Mouse (Mus musculus): ENCODE data around the gene Smg6.

Smg6 gene

DNA sequence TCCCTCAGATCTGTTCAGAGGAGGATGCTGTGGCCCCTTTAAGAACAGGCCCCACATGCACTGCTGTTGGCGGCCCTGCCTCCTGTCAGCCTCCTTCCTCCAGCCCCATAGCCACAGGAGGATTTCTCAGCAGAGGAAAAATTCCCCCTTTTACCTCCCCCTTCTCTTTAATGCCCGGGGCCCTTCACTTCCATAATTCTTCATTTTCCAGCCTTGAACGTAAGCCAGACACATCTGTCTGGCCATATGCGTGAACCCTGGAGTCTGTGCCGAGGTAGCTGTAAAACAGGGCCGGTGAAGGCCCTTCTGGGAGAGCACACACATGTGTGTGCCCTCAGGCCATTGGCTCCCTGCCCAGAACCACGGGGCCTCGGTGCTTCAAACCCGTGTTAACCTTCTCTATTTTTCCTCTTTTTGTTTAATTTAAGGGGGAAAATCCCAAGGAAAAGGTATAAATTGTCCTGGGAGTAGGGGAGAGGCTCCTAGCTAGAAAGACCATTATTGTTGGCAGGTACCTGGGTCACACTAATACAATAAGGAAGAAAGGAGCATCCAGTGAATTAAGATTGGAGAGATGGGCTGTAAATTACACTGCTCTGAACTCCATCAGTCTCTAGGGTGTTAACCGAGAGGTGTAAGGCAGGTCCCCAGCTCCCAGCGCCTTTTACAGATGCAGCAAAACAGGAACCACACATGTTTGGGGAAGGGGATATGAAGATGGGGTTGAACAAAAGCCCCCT is 221.7 kb downstream of the Smg6 start:
- peak; percentile 73 for DNase-seq (ENCODE audit: low spot score)

DNA sequence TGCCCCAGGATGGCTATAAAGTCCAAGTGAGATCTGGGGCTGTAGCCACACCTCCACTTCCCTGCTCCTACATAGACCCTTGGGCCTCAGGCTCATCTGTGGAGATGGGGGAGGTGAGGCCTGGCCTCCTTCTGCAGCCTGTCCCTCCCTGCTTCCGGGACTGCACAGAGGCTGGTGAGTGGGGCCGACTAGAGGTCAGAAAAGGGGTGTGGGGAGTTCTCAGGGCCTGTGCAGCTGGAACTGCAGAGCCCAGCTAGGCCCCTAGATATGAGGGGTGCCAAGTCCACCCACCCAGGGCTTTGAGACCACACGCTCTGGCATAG is 222.2 kb downstream of the Smg6 start:
- peak; percentile 45 for DNase-seq (ENCODE audit: low spot score)

DNA sequence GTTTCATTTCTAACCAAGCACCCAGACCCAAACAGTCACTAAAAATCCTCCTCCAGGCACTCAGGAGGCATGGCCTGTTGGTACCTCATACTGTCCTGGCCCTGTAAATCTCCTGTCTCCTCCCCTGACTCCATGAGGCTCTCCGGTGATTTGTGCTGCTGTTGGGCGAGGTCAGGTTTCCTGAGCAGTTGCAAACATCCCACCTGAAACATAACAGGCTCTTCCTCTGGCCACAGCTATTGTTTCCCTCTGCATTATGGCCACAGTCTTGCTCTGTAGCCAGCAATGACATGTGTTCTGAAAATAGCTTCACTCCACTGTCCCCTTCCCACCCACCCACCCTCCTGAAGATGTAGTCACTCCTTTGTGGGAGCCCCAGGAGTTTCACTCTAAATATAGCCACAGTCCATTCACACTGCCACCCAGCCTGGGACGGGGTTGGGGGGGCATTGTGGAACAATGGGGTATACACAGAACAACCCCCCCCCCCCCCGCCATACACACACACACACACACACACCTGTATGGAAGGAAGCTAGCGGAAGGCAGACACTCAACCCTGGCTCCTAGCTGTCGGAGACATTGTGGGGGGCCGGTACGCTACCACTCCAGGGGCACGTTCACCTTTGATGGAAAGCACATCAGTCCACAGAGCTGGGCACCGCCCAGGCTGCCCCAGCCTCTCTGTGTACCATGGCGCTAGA is 222.9 kb downstream of the Smg6 start:
- peak; percentile 39 for DNase-seq (ENCODE audit: low spot score)

DNA sequence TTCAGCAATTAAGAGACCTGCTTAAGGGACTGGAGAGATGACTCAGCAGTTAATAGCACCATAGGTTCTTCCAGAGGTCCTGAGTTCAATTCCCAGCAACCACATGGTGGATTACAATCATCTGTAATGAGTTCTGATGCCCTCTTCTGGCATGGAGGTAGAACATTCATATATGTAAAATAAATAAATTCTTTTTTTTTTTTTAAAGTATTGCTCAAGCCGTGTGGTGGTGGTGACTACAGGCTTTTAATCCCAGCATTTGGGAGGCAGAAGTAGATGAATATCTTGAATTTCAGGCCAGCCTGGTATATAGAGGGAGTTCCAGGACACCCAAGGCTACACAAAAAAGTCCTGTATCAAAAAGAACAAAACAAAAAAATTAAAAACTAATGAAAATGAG is 224.7 kb downstream of the Smg6 start:
- DNase-seq (ENCODE audit: low spot score), result no peak

DNA sequence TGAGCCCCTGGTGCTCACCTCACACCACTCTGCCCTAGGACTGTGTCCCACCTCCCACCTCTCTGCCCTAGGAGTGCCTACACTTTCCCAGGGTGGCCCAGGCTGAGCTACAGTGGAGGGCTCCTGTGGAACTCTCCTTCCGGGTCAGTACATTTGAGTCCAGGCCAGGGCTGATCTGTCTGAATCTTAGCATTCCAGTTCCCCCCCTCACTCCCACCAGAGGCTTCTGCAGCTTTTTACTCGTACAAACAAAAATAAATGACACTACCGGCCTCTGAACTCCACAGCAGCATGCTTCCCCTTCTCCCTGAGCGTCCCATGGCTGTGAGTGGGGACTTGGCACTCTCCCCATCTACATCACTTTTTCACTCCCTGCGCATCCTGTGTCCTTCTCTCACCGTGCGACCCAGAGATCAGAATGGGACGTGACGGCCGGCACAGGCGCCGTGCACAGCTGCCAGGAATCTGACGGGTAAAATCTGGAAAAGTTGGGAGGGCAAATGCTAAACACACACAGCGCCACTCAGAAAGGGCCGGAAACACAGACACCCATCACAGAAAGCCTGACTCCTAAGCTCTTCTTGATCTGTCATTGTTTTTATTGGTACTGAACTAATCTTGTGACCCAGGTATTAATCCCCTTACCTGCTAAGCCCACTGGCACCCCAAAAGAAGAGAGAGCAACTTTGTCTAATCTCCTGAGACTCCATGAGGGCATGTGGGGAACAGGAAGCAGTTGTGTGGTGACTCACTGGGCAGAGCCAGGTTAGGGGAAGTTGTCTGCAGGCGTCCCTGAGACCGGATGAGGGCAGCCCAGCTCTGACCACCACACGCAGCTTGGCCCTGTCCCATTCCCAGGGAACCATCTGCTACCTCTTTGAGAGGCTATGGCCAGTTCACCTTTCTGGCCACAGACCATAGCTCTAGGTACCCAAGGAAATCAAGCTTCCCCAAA is 227.3 kb downstream of the Smg6 start:
- peak; percentile 49 for DNase-seq (ENCODE audit: low spot score)

DNA sequence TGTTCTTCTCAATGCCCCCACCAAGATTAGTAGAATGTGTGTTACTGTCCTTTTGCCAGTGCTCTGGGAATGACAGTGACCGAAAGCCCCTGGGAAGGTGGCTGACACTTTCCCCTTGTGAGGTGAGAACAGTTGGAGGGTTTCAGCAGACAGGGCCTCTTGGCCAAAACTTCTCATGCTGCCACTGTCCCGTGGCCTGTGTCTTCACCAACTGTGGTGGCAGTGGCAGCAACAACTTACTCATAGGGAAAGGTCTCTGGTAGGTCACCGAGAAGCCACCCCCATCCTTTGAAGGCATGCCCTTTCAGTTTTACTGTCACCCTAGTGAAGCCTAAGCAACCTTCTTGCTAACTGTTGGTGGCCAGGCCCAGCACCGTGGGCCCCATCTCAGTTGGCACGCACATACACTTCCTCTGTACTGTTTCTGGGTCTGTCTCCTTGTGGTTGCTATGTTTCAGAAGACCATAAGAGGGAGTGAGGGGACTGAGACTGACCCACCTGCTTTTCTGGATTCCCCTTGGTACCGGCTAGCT is 228.5 kb downstream of the Smg6 start:
- DNase-seq (ENCODE audit: low spot score), result peak; percentile 32

DNA sequence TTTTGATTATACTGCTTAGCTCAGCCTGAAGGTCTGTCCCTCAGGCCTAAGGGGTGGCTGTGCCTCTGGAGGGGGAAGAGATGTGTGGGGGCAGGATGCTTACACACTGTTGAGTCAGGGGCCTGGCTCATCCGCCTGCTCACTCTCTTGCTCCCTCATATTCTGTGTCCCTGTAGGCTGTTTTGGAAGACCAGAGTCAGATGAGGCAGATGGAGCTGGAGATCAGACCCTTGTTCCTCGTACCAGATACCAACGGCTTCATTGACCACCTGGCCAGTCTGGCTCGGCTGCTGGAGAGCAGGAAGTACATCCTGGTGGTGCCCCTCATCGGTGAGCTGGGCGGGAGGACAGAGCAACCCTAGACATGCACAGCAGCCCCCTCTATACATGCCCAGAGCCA is 230.4 kb downstream of the Smg6 start:
- peak; percentile 45 for DNase-seq (ENCODE audit: low spot score)

DNA sequence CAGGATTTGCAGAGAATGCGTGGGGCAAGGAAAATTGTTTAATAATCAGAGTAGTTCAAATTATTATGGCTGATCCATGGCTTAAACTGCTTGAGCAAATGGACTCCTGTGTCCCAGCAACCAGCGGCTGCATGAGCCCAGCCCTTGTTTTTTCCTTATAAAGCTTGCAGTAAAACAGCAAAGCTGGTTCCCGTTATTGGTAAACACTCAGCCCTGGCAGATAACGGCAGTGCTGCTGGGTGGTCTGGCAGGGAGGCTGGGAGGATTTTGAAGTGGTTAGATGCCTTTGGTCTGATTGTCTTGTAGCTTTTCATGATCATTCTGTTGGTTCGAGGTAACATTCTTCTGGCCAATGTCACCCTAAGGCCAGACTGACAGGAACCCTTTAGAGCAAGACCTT is 230.8 kb downstream of the Smg6 start:
- peak; percentile 42 for DNase-seq (ENCODE audit: low spot score)

DNA sequence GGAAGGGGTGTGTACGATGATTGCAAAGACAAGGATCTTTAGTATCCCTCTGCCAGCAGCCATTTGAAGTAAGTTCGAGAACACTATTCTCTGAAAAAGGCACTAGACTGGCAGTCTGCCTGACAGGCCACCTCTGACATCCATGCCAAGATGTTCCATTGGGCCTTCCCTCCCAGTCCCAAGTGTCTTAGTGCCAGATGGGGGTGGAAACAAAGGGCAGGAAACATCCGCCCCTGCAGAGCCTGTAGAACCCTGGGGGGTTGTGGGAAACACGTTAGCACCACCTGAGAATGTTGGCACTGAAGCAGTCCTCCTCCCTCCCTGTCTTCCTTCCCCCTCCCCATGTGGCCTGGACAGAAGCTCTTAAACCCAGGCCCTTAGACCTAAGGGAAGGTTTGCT is 231.4 kb downstream of the Smg6 start:
- peak; percentile 39 for DNase-seq (ENCODE audit: low spot score)

DNA sequence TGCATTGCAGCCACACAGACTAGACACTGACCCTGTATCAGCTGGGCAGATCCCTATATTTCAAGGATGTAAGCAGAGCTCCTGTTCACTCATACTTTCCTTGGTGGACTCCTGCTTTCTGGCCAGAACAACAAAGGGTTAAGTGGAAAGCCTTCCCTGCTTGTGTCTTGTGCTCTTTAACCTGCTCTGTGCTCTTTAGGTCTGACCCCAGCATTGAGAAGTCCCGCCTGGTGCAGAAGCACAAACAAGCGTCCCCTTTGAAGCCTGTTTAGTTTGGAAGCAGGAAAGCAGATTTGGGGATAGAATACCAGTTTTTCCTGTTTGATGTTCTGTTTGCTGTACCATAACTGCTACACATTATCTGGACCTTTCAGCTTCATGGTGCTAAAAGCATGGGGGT is 232.3 kb downstream of the Smg6 start:
- no peak for DNase-seq (ENCODE audit: low spot score)

DNA sequence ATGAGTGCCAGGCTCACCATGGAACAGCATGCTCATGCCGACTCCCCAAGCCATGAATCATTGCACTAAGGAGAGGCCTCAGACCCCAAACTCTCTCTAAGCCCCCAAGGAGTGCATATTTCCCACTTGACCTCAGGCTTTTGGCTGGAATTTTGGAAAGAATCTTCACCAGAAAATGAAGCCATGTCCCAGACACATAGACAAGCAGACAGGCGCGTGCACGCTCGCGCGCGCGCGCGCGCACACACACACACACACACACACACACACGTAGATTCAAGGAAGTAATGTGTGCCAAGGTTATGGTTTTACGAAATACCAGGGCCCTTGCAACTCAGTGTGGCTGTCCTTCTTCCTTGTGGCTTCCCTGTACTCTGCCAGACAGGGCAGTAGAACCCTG is 232.8 kb downstream of the Smg6 start:
- peak; percentile 41 for DNase-seq (ENCODE audit: low spot score)

DNA sequence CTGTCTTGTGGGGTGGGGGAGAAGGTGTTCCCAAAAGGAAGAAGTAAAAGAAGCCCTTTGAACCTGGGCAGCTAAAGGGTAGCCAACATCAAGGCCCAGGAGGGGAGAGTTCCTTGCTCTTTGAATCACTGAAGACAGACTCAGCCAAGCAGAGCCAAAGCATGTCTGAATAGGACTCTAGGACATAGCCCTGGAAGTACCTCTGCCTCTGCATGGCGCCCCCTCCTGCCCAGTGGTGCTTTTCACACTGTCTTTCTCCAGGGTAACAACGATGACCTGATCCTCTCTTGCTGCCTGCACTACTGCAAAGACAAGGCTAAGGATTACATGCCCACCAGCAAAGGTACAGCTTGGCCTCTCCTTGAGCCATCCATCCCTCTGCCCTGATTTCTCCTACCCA is 233.9 kb downstream of the Smg6 start:
- DNase-seq (ENCODE audit: low spot score), result peak; percentile 77

DNA sequence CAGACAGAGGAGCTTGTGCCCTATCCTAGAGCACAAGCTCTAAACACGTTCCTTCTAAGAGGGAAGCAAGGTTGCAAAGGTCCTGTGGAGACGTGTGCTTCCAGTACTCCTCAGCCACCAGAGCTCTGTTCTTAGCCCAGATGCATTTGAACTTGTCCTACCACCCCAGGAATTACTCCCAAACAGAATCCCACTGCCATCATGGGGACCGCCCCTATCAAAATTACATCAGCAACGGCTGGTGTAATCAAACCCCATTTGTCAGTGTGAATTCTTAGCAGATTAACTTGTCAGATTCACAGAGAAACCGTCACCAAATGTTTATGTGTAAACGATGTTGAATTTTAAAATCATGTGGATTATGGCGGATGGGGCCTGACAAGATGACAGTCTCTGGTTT is 235.3 kb downstream of the Smg6 start:
- no peak for DNase-seq (ENCODE audit: low spot score)

DNA sequence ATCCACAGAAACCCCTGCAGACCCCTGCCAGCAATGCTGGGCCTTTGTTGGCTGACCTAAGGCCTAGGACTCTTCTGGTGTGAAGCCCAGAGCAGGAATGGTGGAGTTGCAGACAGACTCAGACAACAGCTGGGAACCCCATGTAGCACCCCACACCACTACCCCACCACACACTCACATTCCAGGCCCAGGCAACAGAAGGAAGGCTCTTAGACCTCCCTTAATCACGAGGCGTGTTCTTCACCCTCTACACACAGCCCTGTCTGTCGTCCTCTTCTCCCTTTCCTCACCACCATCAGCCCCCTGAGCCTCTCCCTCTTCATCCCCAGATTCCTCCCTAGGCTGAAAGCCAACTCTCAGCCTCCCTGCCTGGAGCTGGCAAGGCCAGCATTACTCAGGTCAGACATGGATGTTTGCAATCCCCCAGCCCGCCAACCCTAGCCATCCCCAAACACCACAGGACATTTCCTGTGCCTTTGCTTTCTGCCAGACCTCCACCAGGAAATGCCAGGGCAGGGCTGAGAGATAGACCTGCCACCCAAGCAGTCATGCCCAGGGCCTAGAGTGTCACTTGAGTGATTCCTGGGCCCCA is 235.9 kb downstream of the Smg6 start:
- peak; percentile 41 for DNase-seq (ENCODE audit: low spot score)

DNA sequence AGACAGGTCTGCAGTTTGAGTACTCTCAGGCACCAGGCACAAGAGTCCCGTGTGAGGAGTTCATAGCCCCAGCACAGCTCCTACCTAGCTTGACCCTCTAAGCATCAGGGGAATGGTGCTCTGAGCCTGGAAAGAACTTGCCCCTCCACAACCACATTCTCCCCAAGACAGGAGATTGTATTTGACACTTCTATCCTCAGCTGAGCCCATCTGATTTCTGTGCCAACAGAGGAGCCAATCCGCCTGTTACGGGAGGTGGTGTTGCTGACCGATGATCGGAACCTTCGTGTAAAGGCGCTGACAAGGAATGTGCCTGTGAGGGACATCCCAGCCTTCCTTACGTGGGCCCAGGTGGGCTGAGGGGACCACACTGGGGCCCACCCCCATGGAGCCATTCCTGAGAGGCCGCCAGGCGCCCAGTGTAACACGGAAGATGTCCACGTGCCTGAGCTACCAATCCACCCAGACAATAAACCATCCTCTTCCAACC is 237.0 kb downstream of the Smg6 start:
- no peak for DNase-seq (ENCODE audit: low spot score)

DNA sequence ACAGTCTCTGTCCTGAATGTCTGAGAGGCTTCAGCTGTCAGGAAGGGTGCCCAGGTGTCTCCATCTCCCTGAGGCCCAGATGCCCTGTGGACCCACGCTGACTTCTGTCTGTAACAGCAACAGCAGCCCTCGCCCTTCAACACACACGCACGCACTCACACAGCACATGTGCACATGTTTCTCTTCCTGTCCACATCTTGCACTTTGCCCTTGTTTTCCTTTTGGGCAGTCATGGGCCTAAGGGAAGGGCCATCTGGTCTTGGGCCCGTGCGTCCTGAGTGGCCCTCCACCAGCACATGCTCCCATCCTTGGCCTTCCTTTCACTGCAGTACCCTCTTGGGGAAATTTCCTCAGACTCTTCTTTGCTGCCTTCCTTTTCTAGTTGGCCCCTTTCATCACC is 237.8 kb downstream of the Smg6 start:
- peak; percentile 42 for DNase-seq (ENCODE audit: low spot score)

DNA sequence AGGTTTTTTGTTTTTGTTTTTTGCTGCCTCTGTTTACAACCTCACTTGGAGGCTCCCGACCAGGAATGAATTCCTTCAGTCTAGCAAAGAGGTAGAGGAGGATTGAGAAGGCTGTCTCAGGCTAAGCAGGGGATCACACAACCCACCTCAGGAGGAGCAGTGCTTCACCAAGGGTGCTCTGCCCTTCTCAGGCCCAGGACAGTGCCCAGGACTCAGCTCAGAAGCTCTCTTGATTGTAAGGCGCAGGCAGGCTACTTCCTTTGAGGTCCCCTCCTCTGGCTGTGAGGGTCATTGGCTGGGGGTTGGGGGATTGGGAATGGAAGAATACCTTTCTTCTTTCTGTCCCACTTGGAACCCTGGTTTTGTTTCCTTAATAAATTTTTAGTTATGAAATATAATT is 238.4 kb downstream of the Smg6 start:
- peak; percentile 37 for DNase-seq (ENCODE audit: low spot score)

DNA sequence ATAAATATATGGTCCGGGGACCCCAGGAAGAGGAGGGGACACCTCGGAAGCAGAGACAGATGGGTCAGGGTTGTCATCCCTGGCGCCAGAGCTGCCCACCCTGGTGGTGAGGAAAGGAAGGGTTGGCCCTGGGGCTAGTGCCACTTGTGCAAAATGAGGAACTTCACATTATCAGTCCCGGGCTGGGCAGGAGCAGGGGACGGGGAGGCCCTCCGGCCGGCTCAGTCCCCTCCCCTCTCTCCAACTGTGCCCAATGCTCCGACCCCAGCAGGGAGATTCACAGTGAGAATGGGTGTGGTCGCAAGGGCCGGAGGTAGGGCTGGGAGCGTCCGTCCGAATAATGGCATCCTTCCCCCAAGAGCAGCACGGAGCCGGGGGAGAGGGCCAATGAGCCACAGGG is 239.1 kb downstream of the Smg6 start:
- peak; percentile 57 for DNase-seq (ENCODE audit: low spot score)

DNA sequence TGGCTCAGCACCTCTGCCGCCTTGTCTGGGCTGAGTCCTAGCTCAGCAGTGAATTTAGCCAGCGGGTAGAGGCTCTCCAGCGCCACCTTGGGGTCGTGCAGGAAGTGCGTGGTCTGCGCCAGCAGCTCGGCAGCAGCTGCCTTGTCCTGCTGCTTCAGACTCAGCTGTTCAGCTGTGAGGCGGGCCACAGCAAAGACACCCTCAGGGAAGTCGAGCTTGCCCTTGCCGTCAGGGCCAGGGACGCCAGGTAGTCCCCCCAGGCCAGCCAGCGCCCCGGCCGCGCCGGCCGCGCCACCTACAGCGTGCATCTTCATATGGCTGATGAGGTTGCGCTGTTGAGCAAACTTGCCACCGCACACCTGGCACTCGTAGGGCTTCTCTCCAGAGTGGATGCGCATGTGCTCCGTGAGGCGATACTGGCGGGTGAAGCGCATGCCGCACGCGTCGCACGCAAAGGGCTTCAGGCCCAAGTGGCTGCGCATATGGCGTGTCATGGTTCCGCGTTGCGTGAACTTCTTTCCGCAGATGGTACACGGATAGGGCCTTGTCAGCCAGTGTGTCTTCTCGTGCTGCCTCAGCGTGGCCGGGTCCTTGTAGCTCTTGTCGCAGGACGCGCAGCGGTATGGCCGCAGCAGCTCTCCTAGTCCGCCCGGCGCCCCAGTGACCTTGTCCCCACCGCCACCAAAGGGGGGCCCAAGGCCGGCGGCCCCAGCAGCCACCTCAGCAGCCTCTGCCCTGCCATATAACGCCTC is 240.0 kb downstream of the Smg6 start:
- DNase-seq (ENCODE audit: low spot score), result peak; percentile 87

DNA sequence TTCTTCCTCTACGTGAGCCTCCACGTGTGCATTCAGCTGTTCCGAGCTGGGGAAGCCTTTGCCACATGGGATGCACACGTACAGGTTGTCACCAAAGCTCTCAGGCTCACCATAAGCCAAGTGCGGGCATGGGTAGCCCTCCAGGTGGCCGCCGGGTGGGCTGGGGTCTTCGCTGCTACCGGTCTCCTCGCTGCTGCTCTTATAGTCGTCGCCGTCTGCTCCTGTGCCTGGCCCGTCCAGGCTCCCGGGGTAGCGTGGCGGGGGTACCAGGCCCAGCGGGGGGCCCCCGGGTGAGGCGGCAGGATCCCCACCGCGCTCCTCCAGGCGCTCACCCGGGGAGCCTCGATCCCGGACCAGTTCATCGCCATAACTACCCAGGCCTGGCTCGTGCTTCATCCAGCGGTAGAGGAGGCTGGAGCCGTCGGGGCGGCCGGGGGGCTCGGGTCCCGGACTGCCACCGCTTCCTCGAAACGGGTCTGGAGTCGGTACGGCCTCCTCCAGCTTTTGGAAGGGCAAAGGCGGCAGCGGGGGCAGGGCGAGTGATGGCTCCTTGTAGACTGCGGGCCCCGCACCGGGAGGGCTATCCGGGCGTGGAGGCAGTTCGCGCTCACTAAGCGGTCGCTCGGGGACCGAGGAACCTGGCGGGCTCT is 240.7 kb downstream of the Smg6 start:
- DNase-seq (ENCODE audit: low spot score), result peak; percentile 71
